Mouse (Mus musculus) kidney, embryonic 14.5 days (tissue): ENCODE data around the gene Sp140. TPM values are rescaled to one million over a fixed set of nuclear protein-coding genes. Genes with fewer than 3 reads are reported as not detected.
"Not testable (repeated sequence)": the region's sequence is repeated elsewhere in the genome, so short reads cannot be mapped to it uniquely, and the experiment has no call there.

Experiments
- ATAC-seq: fragments of 200-750 bp; cut with Nextera tagmentation; 2 replicates; pipeline ENCODE4 v1.8.0; 2017; ENCODE audit warnings: moderate number of reproducible peaks, mild to moderate bottlenecking, moderate TSS enrichment, moderate library complexity; ENCODE audit not compliant: low FRiP score, low TSS enrichment
- H3K27ac ChIP-seq: fragments of 300-500 bp; sonication (generic); 2 replicates; pipeline ENCODE4 v1.5.1; 2014; ENCODE audit warnings: low read depth, mild to moderate bottlenecking, low read length, moderate library complexity, mixed read lengths
- H3K27me3 ChIP-seq: fragments of 300-500 bp; sonication (generic); 2 replicates; pipeline ENCODE4 v1.6.1; 2014; ENCODE audit warnings: mild to moderate bottlenecking, low read length; ENCODE audit not compliant: control insufficient read depth, insufficient read depth
- H3K36me3 ChIP-seq: fragments of 300-500 bp; sonication (generic); 2 replicates; pipeline ENCODE4 v1.6.1; 2014; ENCODE audit warnings: low read length, mixed read lengths; ENCODE audit not compliant: control insufficient read depth, insufficient read depth
- H3K4me1 ChIP-seq: fragments of 300-500 bp; sonication (generic); 2 replicates; pipeline ENCODE4 v1.6.1; 2014; ENCODE audit warnings: low read length, mixed read lengths; ENCODE audit not compliant: control insufficient read depth, insufficient read depth
- H3K4me2 ChIP-seq: fragments of 300-500 bp; sonication (generic); replicated peaks from 2 replicates; pipeline ENCODE4 v1.6.1; 2014; ENCODE audit warnings: low read depth, mild to moderate bottlenecking, low read length
- H3K4me3 ChIP-seq: fragments of 300-500 bp; sonication (generic); 2 replicates; pipeline ENCODE4 v1.5.1; 2014; ENCODE audit warnings: mild to moderate bottlenecking, low read length
- H3K9ac ChIP-seq: fragments of 300-500 bp; sonication (generic); 2 replicates; pipeline ENCODE4 v1.6.1; 2014; ENCODE audit warnings: low read depth, mild to moderate bottlenecking, low read length, moderate library complexity
- H3K9me3 ChIP-seq: fragments of 300-500 bp; sonication (generic); 2 replicates; pipeline ENCODE4 v1.6.1; 2016; ENCODE audit warnings: low read length; ENCODE audit not compliant: control insufficient read depth
- WGBS: fragments of 180-500 bp; shearing (Covaris S2); extraction: QIAGEN DNeasy Blood & Tissue Kit; methylation state at CpG from one replicate; pipeline ENCODE4 v1.1.7; 2014; 5-methylcytosine and 5-hydroxymethylcytosine counted together
- polyA plus RNA-seq: library from polyadenylated mRNA; unstranded; fragments of >200 nt; fragmentation: Nextera tagmentation; extraction: Ambion mirVana; gene quantifications from 2 replicates; pipeline ENCODE4 v1.2.1, GENCODE M21; 2014

The Sp140 gene
- polyA plus RNA-seq, 1 experiment from 2014 or later: 2.0 TPM

DNA sequence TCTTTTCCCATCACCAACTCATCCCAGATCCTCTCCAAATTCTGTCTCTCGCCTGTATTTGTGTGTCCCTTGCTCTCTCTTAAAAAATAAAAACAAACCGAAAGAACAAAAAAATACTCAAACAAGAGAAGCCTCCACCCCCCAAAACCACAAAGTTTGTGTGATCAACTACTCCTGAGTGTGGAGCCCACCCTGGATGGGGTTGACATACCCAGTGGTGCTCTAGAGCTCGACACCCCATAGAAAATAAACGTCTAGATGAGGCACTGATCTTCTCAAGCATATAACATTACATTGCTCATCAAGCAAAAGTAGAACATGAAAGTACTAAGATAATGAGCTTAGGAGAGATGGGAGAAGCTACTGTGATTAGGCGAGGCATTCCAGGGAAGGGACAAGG is 17.0 kb downstream of the Sp140 start:
- not testable (repeated sequence) for H3K4me2 ChIP-seq, H3K27me3 ChIP-seq, ATAC-seq, H3K9ac ChIP-seq, H3K36me3 ChIP-seq, H3K4me3 ChIP-seq, H3K27ac ChIP-seq, H3K4me1 ChIP-seq, H3K9me3 ChIP-seq
- WGBS: 71% methylated on average over 4 of the region's 5 CpGs

DNA sequence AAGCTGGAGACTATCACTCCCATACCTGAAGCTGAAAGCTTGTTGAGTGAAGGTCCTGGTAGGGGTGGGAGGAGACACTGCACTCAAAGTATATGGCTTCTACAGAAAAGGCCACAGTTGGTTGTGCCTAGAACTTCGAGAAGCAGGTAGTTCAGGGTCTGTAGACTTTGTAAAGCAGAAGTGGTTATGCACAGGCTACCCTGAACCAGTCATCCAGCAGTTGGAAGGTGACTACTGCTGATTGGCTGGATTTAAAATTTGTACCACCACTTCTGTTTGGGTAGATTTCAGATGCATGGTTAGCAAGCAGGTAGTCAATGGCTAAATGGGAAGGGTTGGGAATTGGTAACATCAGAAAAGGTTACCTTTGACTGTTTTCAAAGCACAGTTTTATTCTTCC is 18.5 kb downstream of the Sp140 start:
- not testable (repeated sequence) for H3K4me1 ChIP-seq, H3K27me3 ChIP-seq, H3K4me2 ChIP-seq, H3K9me3 ChIP-seq, ATAC-seq, H3K36me3 ChIP-seq, H3K9ac ChIP-seq, H3K27ac ChIP-seq, H3K4me3 ChIP-seq
- whole genome bisulfite sequencing: 50% methylated on average over 1 of the region's 1 CpGs

DNA sequence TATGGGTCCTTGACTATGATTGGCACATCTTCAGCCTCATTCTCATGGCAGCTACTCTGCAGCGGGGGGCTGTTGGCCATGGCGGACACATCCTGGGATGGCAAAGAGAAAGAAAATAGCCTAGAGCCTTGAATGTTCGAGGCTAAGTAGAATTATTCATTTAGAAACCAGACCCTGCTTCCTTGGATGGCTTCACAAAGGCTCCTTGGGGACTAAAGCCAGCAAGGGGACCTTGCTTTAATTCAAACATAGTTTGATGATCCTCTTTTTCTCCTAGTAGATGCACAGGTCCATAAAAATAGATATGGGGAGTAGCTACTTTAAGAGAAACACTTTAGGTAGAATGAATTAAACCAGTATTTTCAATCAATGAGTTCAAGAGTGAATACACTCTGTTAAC is 36.8 kb downstream of the Sp140 start:
- H3K4me2 ChIP-seq, H3K36me3 ChIP-seq, H3K4me1 ChIP-seq, H3K4me3 ChIP-seq, H3K9me3 ChIP-seq, H3K9ac ChIP-seq, H3K27me3 ChIP-seq, ATAC-seq, H3K27ac ChIP-seq: not testable (repeated sequence)
- WGBS: 65% methylated on average over 3 of the region's 3 CpGs

- not testable (repeated sequence) for H3K9ac ChIP-seq, H3K27me3 ChIP-seq, H3K4me3 ChIP-seq, H3K9me3 ChIP-seq, ATAC-seq, H3K4me2 ChIP-seq, H3K4me1 ChIP-seq, H3K36me3 ChIP-seq, H3K27ac ChIP-seq
- WGBS: 84% methylated on average over 4 of the region's 4 CpGs
These were observed 38.0 kb downstream of the Sp140 start for GRCm38 (mm10) chr1:85638144-85638543.

- H3K36me3 ChIP-seq, H3K4me1 ChIP-seq, H3K4me3 ChIP-seq, H3K4me2 ChIP-seq, H3K27me3 ChIP-seq, H3K9me3 ChIP-seq, H3K9ac ChIP-seq, ATAC-seq, H3K27ac ChIP-seq: not testable (repeated sequence)
- 61% methylated on average over 5 of the region's 6 CpGs for WGBS
These were observed 49.7 kb downstream of the Sp140 start, which contains the start of gene Sp100 for GRCm38 (mm10) chr1:85649881-85650280. Gene Sp100 (plus strand): TSS chr1:85649988.

DNA sequence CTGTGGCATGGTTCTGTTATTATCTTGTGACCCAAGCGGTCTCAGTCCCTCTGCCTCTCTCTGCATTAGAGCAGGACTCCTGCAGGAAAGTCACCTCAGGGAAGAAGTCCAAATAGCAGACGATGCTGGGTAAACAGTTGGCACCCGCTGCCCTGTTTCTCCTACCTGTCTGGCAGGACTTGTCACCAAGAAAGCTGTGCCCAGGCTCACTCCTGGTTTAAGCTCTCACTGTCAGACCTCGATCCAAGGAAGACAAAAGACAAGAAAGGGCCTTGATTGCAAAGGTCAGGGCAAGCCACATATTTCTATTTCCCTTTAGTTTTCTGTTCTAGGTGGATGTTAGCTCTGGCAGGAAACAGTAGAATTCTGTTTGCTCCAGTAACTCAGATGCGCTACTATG is 50.3 kb downstream of the Sp140 start:
- H3K4me1 ChIP-seq, H3K4me3 ChIP-seq, H3K27me3 ChIP-seq, H3K36me3 ChIP-seq, H3K9me3 ChIP-seq, ATAC-seq, H3K9ac ChIP-seq, H3K4me2 ChIP-seq, H3K27ac ChIP-seq: not testable (repeated sequence)
- WGBS: 76% methylated on average over 3 of the region's 5 CpGs

DNA sequence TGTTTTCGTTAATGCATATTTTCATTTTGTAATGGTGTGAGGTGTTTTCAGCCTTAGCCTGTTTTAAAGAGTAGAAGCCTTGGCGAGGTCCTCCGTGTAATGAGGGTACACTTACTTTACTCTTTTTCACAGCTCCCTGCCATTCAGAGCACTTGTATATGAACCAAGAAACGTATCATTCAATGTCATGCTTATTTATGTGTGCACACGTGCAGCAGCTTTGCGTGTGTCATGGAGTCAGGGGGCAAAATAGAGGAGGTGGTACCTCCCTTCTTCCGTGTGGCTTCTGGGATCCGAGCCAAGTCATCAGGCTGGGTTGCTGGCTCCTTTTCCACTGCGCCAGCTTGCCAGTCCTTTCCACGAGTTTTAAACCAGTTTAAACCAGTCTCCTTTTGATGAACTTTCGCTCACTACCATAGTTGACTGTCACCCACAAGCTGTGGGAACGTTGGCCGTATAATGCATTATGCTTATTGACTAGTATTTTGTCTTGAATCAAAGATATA is 51.6 kb downstream of the Sp140 start:
- H3K27me3 ChIP-seq, H3K4me2 ChIP-seq, H3K4me3 ChIP-seq, H3K27ac ChIP-seq, ATAC-seq, H3K9me3 ChIP-seq, H3K9ac ChIP-seq, H3K4me1 ChIP-seq, H3K36me3 ChIP-seq: not testable (repeated sequence)
- 86% methylated on average over 13 of the region's 13 CpGs for WGBS

GRCm38 (mm10) chr1:85657211-85657610 is 57.0 kb downstream of the Sp140 start:
- not testable (repeated sequence) for H3K9ac ChIP-seq, H3K4me1 ChIP-seq, H3K4me3 ChIP-seq, H3K27ac ChIP-seq, H3K9me3 ChIP-seq, H3K27me3 ChIP-seq, ATAC-seq, H3K4me2 ChIP-seq, H3K36me3 ChIP-seq
- 79% methylated on average over 2 of the region's 2 CpGs for WGBS

GRCm38 (mm10) chr1:85664266-85664665 is 64.1 kb downstream of the Sp140 start:
- Histone ChIP-seq H3K27me3 (no peaks in the 10 kb centered on the region), H3K36me3 (no peaks in the 10 kb centered on the region), H3K4me2 (no peak overlapping the region), H3K4me3 (no peak overlapping the region), H3K4me1 (no peaks in the 10 kb centered on the region), H3K9ac (no peak overlapping the region), H3K9me3 (no peaks in the 10 kb centered on the region), H3K27ac (no peak overlapping the region)
- ATAC-seq: no peak

- Histone ChIP-seq H3K27ac (no peak overlapping the region), H3K9me3 (no peaks in the 10 kb centered on the region), H3K4me3 (no peak overlapping the region), H3K27me3 (no peaks in the 10 kb centered on the region), H3K9ac (no peak overlapping the region), H3K36me3 (no peaks in the 10 kb centered on the region), H3K4me2 (no peak overlapping the region), H3K4me1 (no peaks in the 10 kb centered on the region)
- WGBS: 56% methylated on average over 4 of the region's 4 CpGs
- no peak for ATAC-seq
These were observed 80.0 kb downstream of the Sp140 start for GRCm38 (mm10) chr1:85680226-85680625.
